Mouse (Mus musculus) liver, adult 2 months (tissue): Measurements from ENCODE around the gene Lcp2. TPM values are rescaled to one million over a fixed set of nuclear protein-coding genes. Genes with fewer than 3 reads are reported as not detected.
A peak's percentile ranks its signal among the peaks of the same experiment; 100 is the strongest.

Experiments
- DNase-seq: peaks from one replicate; pipeline ENCODE4 v3.0.0-alpha.2; 2011; ENCODE audit warnings: low read depth, low spot score; ENCODE audit errors: extremely low read depth
- H3K27ac ChIP-seq: fragments of 200-500 bp; replicated peaks from 2 replicates; pipeline ENCODE4 v1.5.1; 2012; ENCODE audit warnings: low read depth, mild to moderate bottlenecking, control low read depth, inconsistent platforms, low read length; ENCODE audit not compliant: insufficient read depth
- H3K27me3 ChIP-seq: fragments of 200-500 bp; 2 replicates; pipeline ENCODE4 v1.6.1; 2012; ENCODE audit warnings: mild to moderate bottlenecking, moderate library complexity, low read length, inconsistent platforms; ENCODE audit not compliant: control insufficient read depth, insufficient read depth
- H3K36me3 ChIP-seq: fragments of 200-500 bp; 2 replicates; pipeline ENCODE4 v1.6.1; 2012; ENCODE audit warnings: low read length, inconsistent platforms; ENCODE audit not compliant: control insufficient read depth, insufficient read depth
- H3K4me1 ChIP-seq: fragments of 200-500 bp; 2 replicates; pipeline ENCODE4 v1.6.1; 2011; ENCODE audit warnings: low read length; ENCODE audit not compliant: control insufficient read depth, insufficient read depth
- H3K4me3 ChIP-seq: fragments of 200-500 bp; 2 replicates; pipeline ENCODE4 v1.5.1; 2011; ENCODE audit warnings: low read depth, mild to moderate bottlenecking, control low read depth, low read length, moderate library complexity; ENCODE audit not compliant: insufficient read depth
- H3K79me2 ChIP-seq: fragments of 200-500 bp; 2 replicates; pipeline ENCODE4 v1.6.1; 2012; ENCODE audit warnings: inconsistent platforms, mild to moderate bottlenecking, low read length, moderate library complexity; ENCODE audit not compliant: control insufficient read depth, insufficient read depth
- H3K9ac ChIP-seq: fragments of 200-500 bp; 2 replicates; pipeline ENCODE4 v1.6.1; 2012; ENCODE audit warnings: low read depth, mild to moderate bottlenecking, control low read depth, inconsistent platforms, low read length
- CTCF ChIP-seq: fragments of 200-500 bp; IDR thresholded peaks from 2 replicates; pipeline ENCODE4 v1.5.1; 2011; ENCODE audit warnings: low read depth, low read length, control low read depth
- POLR2A ChIP-seq: fragments of 200-500 bp; IDR thresholded peaks from 2 replicates; pipeline ENCODE4 v1.6.1; 2011; ENCODE audit warnings: low read length, control low read depth; ENCODE audit not compliant: insufficient read depth; ENCODE audit errors: extremely low read depth
- WGBS: fragments of 180-500 bp; shearing (Covaris S2); methylation state at CpG from one replicate; pipeline ENCODE4 v1.1.7; 2018; 5-methylcytosine and 5-hydroxymethylcytosine counted together
- polyA plus RNA-seq: library from polyadenylated mRNA; depleted of rRNA; stranded (reverse); fragments of >200 nt; gene quantifications from 2 replicates; pipeline ENCODE4 v1.2.3, GENCODE M21; 2012
- total RNA-seq: library from RNA; depleted of rRNA; stranded (reverse); fragments of >200 nt; gene quantifications from 2 replicates; pipeline ENCODE4 v1.2.3, GENCODE M21; 2014

The Lcp2 gene
- total and polyA plus RNA-seq, 2 experiments, result 2.3 to 2.9 TPM

GRCm38 (mm10) chr11:34054031-34054727 is 7.5 kb downstream of the Lcp2 start:
- Histone ChIP-seq H3K27ac (no peak overlapping the region), H3K36me3 (no peaks in the 10 kb centered on the region; the same call in 1 of the 2 replicates), H3K27me3 (no peaks in the 10 kb centered on the region), H3K9ac (no peak overlapping the region), H3K4me3 (no peak overlapping the region), H3K79me2 (no peaks in the 10 kb centered on the region), H3K4me1 (no peaks in the 10 kb centered on the region)
- 77% methylated on average over 7 of the region's 7 CpGs for WGBS
- TF ChIP-seq POLR2A (no peak), CTCF (no peak)
- DNase-seq, result no peak

DNA sequence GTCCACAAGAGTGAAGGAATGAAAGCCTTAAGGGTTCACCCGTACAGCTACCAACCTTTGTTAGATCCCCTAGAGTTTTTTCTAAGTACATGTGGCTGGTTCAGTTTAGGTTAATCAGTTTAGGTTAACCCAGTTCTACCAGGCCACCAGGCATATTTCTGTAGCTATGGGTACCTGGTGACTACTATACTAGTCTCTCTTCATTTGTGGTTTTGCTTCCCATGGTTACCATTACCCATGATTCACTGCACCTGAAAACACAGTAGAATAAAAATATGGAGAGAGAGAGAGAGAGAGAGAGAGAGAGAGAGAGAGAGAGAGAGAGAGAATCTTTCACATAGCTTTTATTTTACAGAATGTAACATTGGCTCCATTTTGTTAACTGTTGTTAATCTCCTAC is 10.0 kb downstream of the Lcp2 start:
- TF ChIP-seq POLR2A (no peak), CTCF (no peak)
- no peak for DNase-seq
- Histone ChIP-seq H3K79me2 (no peaks in the 10 kb centered on the region), H3K9ac (no peak overlapping the region), H3K4me1 (no peaks in the 10 kb centered on the region; the same call in 1 of the 2 replicates), H3K4me3 (no peak overlapping the region), H3K27ac (no peak overlapping the region), H3K36me3 (no peaks in the 10 kb centered on the region), H3K27me3 (no peaks in the 10 kb centered on the region)
- WGBS, result 79% methylated on average over 1 of the region's 1 CpGs

DNA sequence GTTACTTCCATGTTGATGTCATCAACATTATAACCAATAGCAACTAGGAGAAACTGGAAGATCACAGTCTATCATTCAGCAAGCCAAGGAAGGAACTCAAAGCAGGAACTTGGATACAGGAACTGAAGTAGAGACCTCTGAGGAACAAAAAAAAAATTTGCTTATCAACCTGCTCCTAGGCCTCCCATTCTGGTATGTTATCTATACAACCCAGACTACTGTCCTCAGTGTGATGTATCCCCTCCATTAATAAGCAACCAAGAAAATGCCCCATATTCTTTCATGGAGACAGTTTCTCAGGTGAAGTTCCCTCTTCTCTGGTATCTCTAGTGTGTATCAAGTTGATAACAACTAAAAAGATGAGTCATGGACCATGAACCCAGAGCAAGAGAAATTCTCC is 11.6 kb downstream of the Lcp2 start:
- no peak for TF ChIP-seq CTCF
- TF ChIP-seq POLR2A, result no peak
- no peak overlapping the region for H3K4me3 ChIP-seq
- DNase-seq, result peak; percentile 28
- no peaks in the 10 kb centered on the region for H3K36me3 ChIP-seq
- no peaks in the 10 kb centered on the region for H3K79me2 ChIP-seq
- H3K4me1 ChIP-seq, result no peaks in the 10 kb centered on the region; the same call in 1 of the 2 replicates
- H3K27me3 ChIP-seq, result no peaks in the 10 kb centered on the region
- H3K27ac ChIP-seq, result no peak overlapping the region
- no peak overlapping the region for H3K9ac ChIP-seq

DNA sequence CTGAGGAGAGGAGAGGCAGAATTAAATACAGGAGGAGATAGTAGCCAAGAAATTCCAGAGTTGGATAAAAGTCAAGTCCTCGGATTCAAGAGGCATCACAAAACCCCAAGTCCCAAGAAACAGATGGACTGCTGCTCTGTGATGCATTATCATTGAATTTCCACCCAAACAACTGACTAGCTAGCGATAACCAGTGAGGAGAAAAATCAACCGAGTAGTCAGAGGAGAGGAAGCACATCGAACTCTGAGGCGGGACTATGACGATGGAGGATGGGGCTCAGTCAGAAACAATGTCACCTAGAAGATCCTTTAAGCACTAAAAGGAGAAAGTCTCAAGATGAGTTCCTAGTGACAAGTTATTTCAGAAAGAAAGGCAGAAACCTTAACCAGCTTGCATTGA is 12.2 kb downstream of the Lcp2 start:
- Histone ChIP-seq H3K4me3 (no peak overlapping the region), H3K27me3 (no peaks in the 10 kb centered on the region), H3K27ac (no peak overlapping the region), H3K9ac (no peak overlapping the region), H3K79me2 (no peaks in the 10 kb centered on the region), H3K36me3 (no peaks in the 10 kb centered on the region), H3K4me1 (no peaks in the 10 kb centered on the region; the same call in 1 of the 2 replicates)
- DNase-seq, result no peak
- 81% methylated on average over 6 of the region's 6 CpGs for WGBS
- no peak for TF ChIP-seq CTCF
- no peak for TF ChIP-seq POLR2A

DNA sequence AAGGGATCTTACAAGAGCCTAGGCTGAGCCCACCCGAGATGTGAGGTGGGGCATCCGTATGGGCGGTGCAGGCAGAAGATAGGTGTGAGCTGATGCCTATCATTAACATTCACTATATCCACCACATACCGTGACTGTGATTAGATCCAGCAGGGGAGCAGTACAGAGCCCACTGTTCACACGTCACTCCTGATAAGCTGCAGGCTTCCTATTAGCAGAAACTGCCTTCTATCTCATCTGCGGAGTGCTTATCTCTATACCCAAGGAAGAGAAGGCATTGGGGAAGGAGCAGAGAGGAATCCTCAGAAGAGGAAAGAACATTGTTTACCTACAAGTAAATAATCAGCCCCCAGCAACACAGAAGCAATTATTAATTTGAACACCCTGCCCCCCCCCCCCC is 15.0 kb downstream of the Lcp2 start:
- Histone ChIP-seq H3K9ac (no peak overlapping the region), H3K79me2 (no peaks in the 10 kb centered on the region), H3K4me3 (no peak overlapping the region), H3K27me3 (no peaks in the 10 kb centered on the region), H3K4me1 (no peaks in the 10 kb centered on the region; the same call in 1 of the 2 replicates), H3K36me3 (no peaks in the 10 kb centered on the region), H3K27ac (no peak overlapping the region)
- 34% methylated on average over 6 of the region's 6 CpGs for WGBS
- TF ChIP-seq CTCF, result no peak
- no peak for TF ChIP-seq POLR2A
- no peak for DNase-seq

DNA sequence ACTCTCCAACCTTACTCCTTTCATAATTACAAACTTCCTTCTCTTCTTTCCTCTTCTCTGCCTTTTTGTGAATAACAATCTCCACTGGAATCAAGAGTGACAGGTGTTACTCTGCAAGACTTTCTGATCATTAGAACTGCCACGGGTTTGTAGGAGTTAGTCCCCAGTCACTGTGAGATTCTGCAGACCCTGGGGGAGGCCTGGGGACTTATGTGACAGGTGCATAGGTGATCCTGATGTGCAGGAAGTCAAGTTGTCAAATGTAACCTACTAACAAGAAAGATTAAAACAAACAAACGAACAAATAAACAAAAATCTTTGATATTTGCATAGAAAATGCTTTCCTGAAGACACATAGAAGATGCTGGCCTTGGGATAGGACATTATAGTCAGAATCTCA is 16.5 kb downstream of the Lcp2 start:
- Histone ChIP-seq H3K9ac (no peak overlapping the region), H3K4me1 (no peaks in the 10 kb centered on the region; the same call in 1 of the 2 replicates), H3K27me3 (no peaks in the 10 kb centered on the region), H3K4me3 (no peak overlapping the region), H3K36me3 (no peaks in the 10 kb centered on the region), H3K79me2 (no peaks in the 10 kb centered on the region), H3K27ac (no peak overlapping the region)
- WGBS, result 61% methylated on average over 2 of the region's 2 CpGs
- DNase-seq, result no peak
- TF ChIP-seq CTCF (no peak), POLR2A (no peak)
